Mouse (Mus musculus) MEL (cell line): ENCODE data around the gene 1700012A03Rik. TPM values are rescaled to one million over a fixed set of nuclear protein-coding genes. Genes with fewer than 3 reads are reported as not detected.

ENCODE experiments used
- DNase-seq: peaks from one replicate; pipeline ENCODE4 v3.0.0; 2011; ENCODE audit warnings: low read depth, low spot score
- H3K27ac ChIP-seq: 2 replicates; pipeline ENCODE4 v1.5.1; 2012; ENCODE audit warnings: low read depth, mild to moderate bottlenecking, control low read depth, low read length, moderate library complexity; ENCODE audit not compliant: control insufficient read depth
- H3K27me3 ChIP-seq, 2 experiments: fragments of 150-350 bp in 1 of 2; sonication (generic) in 1 of 2; 2 replicates each; pipeline ENCODE4 v1.6.1; 2012; ENCODE audit warnings: low read length in 2 of 2, mild to moderate bottlenecking in 2 of 2, improper control_type of control experiment in 1 of 2, moderate library complexity in 1 of 2; ENCODE audit not compliant: insufficient read depth in 2 of 2, control insufficient read depth in 1 of 2
- H3K36me3 ChIP-seq, 2 experiments: 2 replicates each; pipeline ENCODE4 v1.6.1; 2012 to 2014; ENCODE audit warnings: low read length in 2 of 2, improper control_type of control experiment in 1 of 2, inconsistent platforms in 1 of 2, mild to moderate bottlenecking in 1 of 2; ENCODE audit not compliant: insufficient read depth in 2 of 2, control insufficient read depth in 1 of 2
- H3K4me1 ChIP-seq, 2 experiments: fragments of 150-350 bp in 1 of 2; sonication (generic) in 1 of 2; 2 replicates each; pipeline ENCODE4 v1.6.1; 2012; ENCODE audit warnings: low read length in 2 of 2, improper control_type of control experiment in 1 of 2, mild to moderate bottlenecking in 1 of 2; ENCODE audit not compliant: insufficient read depth in 2 of 2, control insufficient read depth in 1 of 2
- H3K4me3 ChIP-seq, 2 experiments: fragments of 150-350 bp in 1 of 2; sonication (generic) in 1 of 2; 2 replicates each; pipeline ENCODE4 v1.5.1; 2012; ENCODE audit warnings: low read depth in 2 of 2, low read length in 2 of 2, mild to moderate bottlenecking in 2 of 2, moderate library complexity in 2 of 2, control low read depth in 1 of 2, improper control_type of control experiment in 1 of 2; ENCODE audit not compliant: control insufficient read depth in 1 of 2, insufficient read depth in 1 of 2
- H3K79me2 ChIP-seq: 2 replicates; pipeline ENCODE4 v1.6.1; 2012; ENCODE audit warnings: mild to moderate bottlenecking, low read length, moderate library complexity; ENCODE audit not compliant: control insufficient read depth, poor library complexity, insufficient read depth
- H3K9ac ChIP-seq: 2 replicates; pipeline ENCODE4 v1.6.1; 2012; ENCODE audit warnings: low read depth, mild to moderate bottlenecking, control low read depth, low read length, moderate library complexity; ENCODE audit not compliant: control insufficient read depth, poor library complexity, severe bottlenecking
- H3K9me3 ChIP-seq: fragments of 150-350 bp; sonication (generic); replicated peaks from 2 replicates; pipeline ENCODE4 v1.6.1; 2012; ENCODE audit warnings: mild to moderate bottlenecking, low read length, improper control_type of control experiment, moderate library complexity; ENCODE audit not compliant: insufficient read depth
- E2F4 ChIP-seq: IDR thresholded peaks from 2 replicates; pipeline ENCODE4 v1.6.1; 2011; ENCODE audit warnings: low read depth, low read length, improper control_type of control experiment, borderline replicate concordance
- EP300 ChIP-seq, 2 experiments: IDR thresholded peaks; 2 replicates each; pipeline ENCODE4 v1.6.1; 2011; ENCODE audit warnings: improper control_type of control experiment in 2 of 2, low read length in 2 of 2, low read depth in 1 of 2, mild to moderate bottlenecking in 1 of 2
- ETS1 ChIP-seq: IDR thresholded peaks from 2 replicates; pipeline ENCODE4 v1.6.1; 2012; ENCODE audit warnings: low read depth, mild to moderate bottlenecking, inconsistent platforms, low read length, improper control_type of control experiment, moderate library complexity
- KAT2A ChIP-seq: conservative IDR thresholded peaks from 2 replicates; pipeline ENCODE4 v1.6.1; 2012; ENCODE audit warnings: low read depth, low read length, improper control_type of control experiment, inconsistent platforms
- MAZ ChIP-seq: IDR thresholded peaks from 2 replicates; pipeline ENCODE4 v1.6.1; 2012; ENCODE audit warnings: low read depth, mild to moderate bottlenecking, inconsistent platforms, low read length, improper control_type of control experiment
- MXI1 ChIP-seq: IDR thresholded peaks from 2 replicates; pipeline ENCODE4 v1.6.1; 2011; ENCODE audit warnings: mild to moderate bottlenecking, low read depth, low read length, improper control_type of control experiment
- MYC ChIP-seq: IDR thresholded peaks from 2 replicates; pipeline ENCODE4 v1.6.1; 2011; ENCODE audit warnings: low read depth, mild to moderate bottlenecking, low read length, improper control_type of control experiment, moderate library complexity
- NELFE ChIP-seq: IDR thresholded peaks from 2 replicates; pipeline ENCODE4 v1.6.1; 2011; ENCODE audit warnings: low read depth, low read length, improper control_type of control experiment
- NRF1 ChIP-seq: IDR thresholded peaks from 2 replicates; pipeline ENCODE4 v1.6.1; 2014; ENCODE audit warnings: low read depth, mild to moderate bottlenecking, inconsistent platforms, low read length, improper control_type of control experiment, moderate library complexity; ENCODE audit not compliant: poor library complexity, insufficient read depth, severe bottlenecking
- POLR2A ChIP-seq, 2 experiments: IDR thresholded peaks; 2 replicates each; pipeline ENCODE4 v1.6.1; 2011 to 2012; ENCODE audit warnings: low read length in 2 of 2, mild to moderate bottlenecking in 2 of 2, control low read depth in 1 of 2, improper control_type of control experiment in 1 of 2, low read depth in 1 of 2, moderate library complexity in 1 of 2; ENCODE audit not compliant: control insufficient read depth in 1 of 2, insufficient read depth in 1 of 2, poor library complexity in 1 of 2
- TAL1 ChIP-seq: IDR thresholded peaks from 2 replicates; pipeline ENCODE4 v1.6.1; 2012; ENCODE audit warnings: mild to moderate bottlenecking, inconsistent platforms, low read length, moderate library complexity, mixed read lengths
- TBP ChIP-seq: IDR thresholded peaks from 2 replicates; pipeline ENCODE4 v1.8.0; 2011; ENCODE audit warnings: low read depth, low read length, improper control_type of control experiment
- USF1 ChIP-seq: IDR thresholded peaks from 2 replicates; pipeline ENCODE4 v1.6.1; 2014; ENCODE audit warnings: low read depth, mild to moderate bottlenecking, inconsistent platforms, low read length, improper control_type of control experiment, moderate library complexity
- USF2 ChIP-seq, 2 experiments: IDR thresholded peaks; 2 replicates each; pipeline ENCODE4 v1.6.1; 2011 to 2012; ENCODE audit warnings: improper control_type of control experiment in 2 of 2, low read length in 2 of 2, borderline replicate concordance in 1 of 2, inconsistent platforms in 1 of 2, low read depth in 1 of 2, mild to moderate bottlenecking in 1 of 2; ENCODE audit not compliant: insufficient read depth in 1 of 2
- ZC3H11A ChIP-seq: IDR thresholded peaks from 2 replicates; pipeline ENCODE4 v1.6.1; 2012; ENCODE audit warnings: low read depth, mild to moderate bottlenecking, inconsistent platforms, low read length, improper control_type of control experiment
- ZKSCAN1 ChIP-seq: IDR thresholded peaks from 2 replicates; pipeline ENCODE4 v1.6.1; 2012; ENCODE audit warnings: low read depth, mild to moderate bottlenecking, inconsistent platforms, low read length, improper control_type of control experiment, moderate library complexity
- ZNF384 ChIP-seq: IDR thresholded peaks from 2 replicates; pipeline ENCODE4 v1.6.1; 2012; ENCODE audit warnings: low read depth, mild to moderate bottlenecking, inconsistent platforms, low read length, improper control_type of control experiment
- polyA plus RNA-seq, 2 experiments: library from polyadenylated mRNA; stranded (reverse) in 1 of 2; unstranded in 1 of 2; fragments of >175 nt in 1 of 2; fragments of >200 nt in 1 of 2; gene quantifications; 2 replicates each; pipeline versions ENCODE4 v1.2.1 to v1.2.4; 2012; ENCODE audit warnings: low replicate concordance in 2 of 2, low read depth in 1 of 2; ENCODE audit not compliant: insufficient read length in 2 of 2, insufficient read depth in 1 of 2, missing spikeins in 1 of 2
- total RNA-seq: library from RNA; depleted of rRNA; stranded (reverse); fragments of 300-350 nt; gene quantifications from 2 replicates; pipeline ENCODE4 v1.2.3, GENCODE M21; 2012

1700012A03Rik gene
- total and polyA plus RNA-seq, 3 experiments, result not detected

DNA sequence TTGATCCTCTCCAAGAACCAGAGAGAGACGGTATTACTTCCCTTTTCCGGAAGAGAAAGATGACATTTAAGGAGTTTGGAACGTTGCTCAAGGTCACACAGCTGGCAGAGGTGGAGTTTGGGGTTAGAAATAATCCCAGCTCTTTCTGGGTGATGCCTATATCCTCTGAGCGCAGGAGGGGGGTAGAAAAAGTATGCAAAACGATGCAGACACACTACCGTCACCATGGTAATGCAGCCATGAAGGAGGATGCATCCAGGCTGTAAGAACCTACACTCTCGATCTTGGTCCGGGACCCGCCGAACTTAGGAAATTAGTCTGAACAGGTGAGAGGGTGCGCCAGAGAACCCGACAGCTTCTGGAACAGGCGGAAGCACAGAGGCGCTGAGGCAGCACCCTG lies 43.3 kb downstream of the 1700012A03Rik start:
- H3K4me3 ChIP-seq, result no peak overlapping the region
- H3K36me3 ChIP-seq, result no peaks in the 10 kb centered on the region
- TF ChIP-seq NELFE (no peak), EP300 (IDR thresholded peaks at IDR 0.05; ENCODE audit: low read depth in 1 of 2, low read length in 2 of 2) (no peak), USF1 (no peak), MAZ (no peak), USF2 (IDR thresholded peaks at IDR 0.05; ENCODE audit: borderline replicate concordance in 1 of 2, insufficient read depth in 1 of 2, low read depth in 1 of 2, low read length in 2 of 2) (no peak), KAT2A (no peak), MXI1 (no peak), ZKSCAN1 (no peak), NRF1 (no peak), E2F4 (no peak), MYC (no peak), ZC3H11A (no peak)
- no peaks in the 10 kb centered on the region for H3K79me2 ChIP-seq
- H3K4me1 ChIP-seq, result no peaks in the 10 kb centered on the region
- no peak for DNase-seq
- H3K9me3 ChIP-seq, result no peaks in the 10 kb centered on the region
- H3K27me3 ChIP-seq, result no peaks in the 10 kb centered on the region
- no peak overlapping the region for H3K9ac ChIP-seq
- no peak overlapping the region for H3K27ac ChIP-seq

DNA sequence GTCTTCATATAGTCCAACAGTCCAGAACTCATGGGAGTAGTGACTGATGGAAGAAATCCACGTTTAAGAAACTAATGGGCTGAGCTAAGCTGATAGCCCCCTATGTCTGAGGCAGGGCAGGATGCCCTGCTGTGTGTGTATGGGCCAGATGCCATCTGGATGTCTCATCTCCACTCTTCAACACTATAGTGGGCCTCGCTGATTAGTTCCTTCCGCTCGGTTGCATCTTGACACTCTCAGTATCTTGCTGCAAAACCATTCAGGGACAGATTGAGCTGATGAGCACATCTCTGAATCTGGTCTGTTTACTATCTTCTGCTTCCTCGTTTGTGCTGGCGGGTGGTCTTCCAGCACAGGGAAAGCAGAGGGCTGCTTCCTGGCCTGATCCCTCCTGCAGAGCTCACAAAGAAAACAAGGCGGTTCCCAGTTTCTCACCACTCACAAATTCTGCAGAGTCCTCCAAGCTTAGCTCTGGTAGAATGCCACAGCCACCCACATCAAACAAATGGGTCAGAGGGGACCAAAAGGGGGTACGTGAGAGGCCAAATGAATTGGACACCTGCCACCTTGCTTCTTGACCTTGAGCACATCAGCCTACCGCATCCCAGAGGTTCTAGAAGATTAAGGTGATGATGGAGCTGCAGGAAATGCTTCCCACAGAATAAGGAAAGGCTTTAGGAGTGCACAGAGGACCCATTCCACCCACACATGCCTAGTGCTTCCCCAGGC lies 55.7 kb downstream of the 1700012A03Rik start:
- H3K79me2 ChIP-seq, result no peaks in the 10 kb centered on the region
- H3K9ac ChIP-seq, result no peak overlapping the region
- no peak for DNase-seq
- H3K27me3 ChIP-seq, result no peaks in the 10 kb centered on the region
- no peak overlapping the region for H3K27ac ChIP-seq
- TF ChIP-seq TBP (no peak), USF1 (no peak), KAT2A (no peak), ZC3H11A (no peak), TAL1 (no peak), ETS1 (no peak), ZNF384 (no peak), POLR2A (IDR thresholded peaks at IDR 0.05; ENCODE audit: control insufficient read depth in 1 of 2, insufficient read depth in 1 of 2, low read depth in 1 of 2, low read length in 2 of 2, poor library complexity in 1 of 2) (no peak)
- H3K4me3 ChIP-seq, result no peak overlapping the region
- H3K36me3 ChIP-seq, result no peaks in the 10 kb centered on the region
- no peaks in the 10 kb centered on the region for H3K4me1 ChIP-seq
- no peaks in the 10 kb centered on the region for H3K9me3 ChIP-seq
